Mouse (Mus musculus): ENCODE results near the gene Hist1h2an. TPM values are rescaled to one million over a fixed set of nuclear protein-coding genes. Genes with fewer than 3 reads are reported as not detected.

The Hist1h2an gene
- total RNA-seq, 2 experiments from 2014 or later, result 1.0 to 2.1 TPM

DNA sequence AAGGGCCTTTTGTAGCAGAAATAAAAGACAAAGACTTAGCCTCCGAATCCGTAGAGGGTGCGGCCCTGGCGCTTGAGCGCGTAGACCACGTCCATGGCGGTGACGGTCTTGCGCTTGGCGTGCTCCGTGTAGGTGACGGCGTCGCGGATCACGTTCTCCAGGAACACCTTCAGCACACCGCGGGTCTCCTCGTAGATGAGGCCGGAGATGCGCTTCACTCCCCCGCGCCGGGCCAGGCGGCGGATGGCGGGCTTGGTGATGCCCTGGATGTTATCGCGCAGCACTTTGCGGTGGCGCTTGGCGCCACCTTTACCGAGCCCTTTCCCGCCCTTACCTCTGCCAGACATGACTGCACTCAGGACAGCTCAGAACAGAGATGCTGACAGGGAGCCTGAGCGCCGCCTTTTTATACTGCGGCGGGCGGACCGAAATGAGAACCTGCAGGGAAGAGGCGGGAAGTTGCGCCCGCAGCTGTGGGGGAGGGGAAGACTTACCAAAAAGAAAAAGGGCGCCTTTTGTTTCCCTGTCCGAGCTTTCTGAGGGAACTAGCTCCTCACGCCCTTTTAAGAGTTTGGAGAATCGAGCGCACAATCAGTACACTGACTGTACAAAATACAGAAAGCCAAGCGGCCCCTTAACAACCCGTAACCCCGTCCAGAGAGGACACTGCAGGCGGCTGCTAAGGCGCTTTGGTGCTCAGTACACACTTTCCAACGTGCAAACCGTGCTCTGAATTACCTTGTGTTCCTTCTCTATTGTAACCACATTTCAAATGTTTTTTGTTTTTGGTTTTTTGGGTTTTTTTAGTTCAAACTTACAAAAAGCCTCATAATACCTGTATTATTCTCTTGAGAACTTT lies 36.6 kb downstream of the Hist1h2an start, which contains the start of gene Hist1h4k:
Hist1h4k (minus strand) TSS at position 347 of the 859 bp plus-strand sequence.
- peak; percentile 87 for DNase-seq
- intact Hi-C loops (cut with DNase I), result loop anchor here (1.0 kb wide), 1 partner anchor 16 kb away; no protein-coding TSS in a partner anchor

DNA sequence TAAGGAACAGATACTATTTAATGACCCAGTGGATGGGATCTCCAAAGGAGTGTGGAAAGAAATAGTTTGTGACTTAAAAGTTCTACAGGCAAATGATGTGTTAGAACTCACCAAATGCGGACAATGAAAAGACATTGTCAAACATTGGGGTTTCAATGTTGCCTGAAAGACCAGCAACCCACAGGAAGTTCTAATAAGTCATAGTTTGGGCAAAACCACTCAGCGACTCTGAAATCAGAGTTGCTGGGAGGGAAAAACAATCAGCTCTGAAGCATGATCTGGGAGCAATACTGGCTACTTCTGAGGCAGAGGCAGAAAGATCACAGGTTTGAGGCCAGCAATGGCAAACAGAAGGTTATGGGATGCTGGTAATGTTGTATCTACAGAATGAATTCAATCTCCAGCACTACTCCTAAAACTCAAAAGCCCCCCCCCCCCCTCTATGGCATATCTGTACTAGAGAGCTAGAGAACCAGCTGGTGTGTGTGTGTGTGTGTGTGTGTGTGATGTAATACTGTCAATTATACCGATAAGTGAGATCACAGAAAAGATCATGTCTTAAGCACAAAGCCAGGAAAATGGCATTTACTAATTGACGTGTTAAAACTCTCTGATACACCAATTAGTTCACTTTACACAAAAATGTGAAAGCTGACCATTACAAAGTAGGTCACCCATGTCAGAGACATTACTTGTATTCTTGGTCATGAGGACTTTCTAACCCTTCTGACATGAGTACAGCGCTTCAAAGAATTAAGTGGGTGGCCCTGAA lies 37.4 kb downstream of the Hist1h2an start:
- intact Hi-C loops (cut with DNase I), result loop anchor here (1.0 to 5.0 kb wide), 2 partner anchors 15 to 37 kb away; no protein-coding TSS in a partner anchor

DNA sequence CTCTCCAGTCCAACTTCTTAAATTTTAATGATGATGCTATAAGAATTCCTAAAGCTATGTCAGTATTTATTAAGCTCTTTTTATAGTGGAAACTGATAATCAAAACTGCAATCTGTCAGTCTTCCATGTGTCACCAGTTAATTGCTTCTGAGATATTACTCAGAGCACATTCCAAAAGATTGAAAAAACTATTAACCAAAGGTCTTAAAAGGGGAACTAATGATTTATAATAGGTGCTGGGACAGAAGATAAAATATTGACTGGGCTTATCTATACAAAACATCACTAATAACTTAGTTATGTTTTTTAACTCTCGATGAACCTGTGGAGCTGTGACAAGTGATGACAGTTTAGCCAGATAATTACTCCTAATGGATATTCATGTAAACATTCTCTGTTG lies 42.0 kb downstream of the Hist1h2an start:
- intact Hi-C loops (cut with DNase I), result loop anchor here (5.0 kb wide), 1 partner anchor 33 kb away; no protein-coding TSS in a partner anchor
- no peak for DNase-seq

More for the DNA sequence above, 37.4 kb downstream of the Hist1h2an start:
- no peak for DNase-seq

Small RNA genes within 50 kb of the gene (microRNA-seq; reads per million reads assigned to microRNA genes)
- gene Gm19658 (ENCODE audit: borderline number of aligned reads in 2 of 2), result 0 reads per million in 2 experiments
- gene Gm44346 (ENCODE audit: borderline number of aligned reads in 2 of 2), result 0 reads per million in 2 experiments
- gene Gm44454 (ENCODE audit: borderline number of aligned reads in 2 of 2), result 0 reads per million in 2 experiments
- gene Gm44466 (ENCODE audit: borderline number of aligned reads in 2 of 2), result 0 reads per million in 2 experiments

Other genes with a start within 250 kb of the Hist1h2an start
- gene Olfr1366, start 244.4 kb downstream of the Hist1h2an start, total RNA-seq (2021), result not detected
- not detected for gene Olfr1535, start 227.3 kb downstream of the Hist1h2an start, total RNA-seq (2021)
- not detected for gene Olfr1364, start 205.5 kb downstream of the Hist1h2an start, total RNA-seq (2021)
- gene Olfr1362, start 173.2 kb downstream of the Hist1h2an start, total RNA-seq (2021), result not detected
- gene Olfr11, start 144.7 kb downstream of the Hist1h2an start, total RNA-seq (2021), result not detected
- not detected for gene Olfr1361, start 123.8 kb downstream of the Hist1h2an start, total RNA-seq (2021)
- gene Olfr1360, start 109.8 kb downstream of the Hist1h2an start, total RNA-seq (2021), result not detected
- gene Olfr1359, start 89.1 kb downstream of the Hist1h2an start, total RNA-seq (2021), result not detected
- 10 to 100 TPM; 18.0 to 27.4 TPM for gene Hist1h2bl, start 71.1 kb downstream of the Hist1h2an start, total RNA-seq (2021)
- gene Hist1h2ai, start 70.8 kb downstream of the Hist1h2an start, total RNA-seq (2021), result 10 to 100 TPM; 28.5 to 39.8 TPM
- gene Hist1h3h, start 69.6 kb downstream of the Hist1h2an start, total RNA-seq (2021), result 10 to 100 TPM; 22.0 to 36.5 TPM
- gene Hist1h2bm, start 65.2 kb downstream of the Hist1h2an start, total RNA-seq (2021), result 1 to 10 TPM; 4.9 to 5.1 TPM
- 1 to 10 TPM; 3.6 to 4.6 TPM for gene Hist1h4j, start 52.2 kb downstream of the Hist1h2an start, total RNA-seq (2021)
- 10 to 100 TPM; 52.5 to 54.1 TPM for gene Hist1h4k, start 36.7 kb downstream of the Hist1h2an start, total RNA-seq (2021)
- gene Hist1h2ak, start 33.4 kb downstream of the Hist1h2an start, total RNA-seq (2021), result 1 to 10 TPM; 9.0 to 9.3 TPM
- 10 to 100 TPM; 11.8 to 13.3 TPM for gene Hist1h2bn, start 33.1 kb downstream of the Hist1h2an start, total RNA-seq (2021)
- 10 to 100 TPM in 1 of 2 experiments, 1 to 10 TPM in 1; 9.8 to 10.6 TPM for gene Hist1h1b, start 6.6 kb downstream of the Hist1h2an start, total RNA-seq (2021)
- 10 to 100 TPM; 22.6 to 23.7 TPM for gene Hist1h3i, start 3.8 kb downstream of the Hist1h2an start, total RNA-seq (2021)
- 1 to 10 TPM; 5.4 to 5.7 TPM for gene Hist1h2bp, start 243 bp upstream of the Hist1h2an start, total RNA-seq (2021)
- gene Hist1h2bq, start 23.0 kb upstream of the Hist1h2an start, total RNA-seq (2021), result 10 to 100 TPM; 35.1 to 36.5 TPM
- not detected for gene Hist1h2ao, start 23.2 kb upstream of the Hist1h2an start, total RNA-seq (2021)
- 10 to 100 TPM; 61.3 to 84.6 TPM for gene Hist1h4m, start 24.5 kb upstream of the Hist1h2an start, total RNA-seq (2021)
- 1 to 10 TPM; 4.7 to 7.4 TPM for gene Hist1h4n, start 45.0 kb upstream of the Hist1h2an start, total RNA-seq (2021)
- 10 to 100 TPM; 27.2 to 33.8 TPM for gene Hist1h2ap, start 46.3 kb upstream of the Hist1h2an start, total RNA-seq (2021)
- gene Hist1h2br, start 46.5 kb upstream of the Hist1h2an start, total RNA-seq (2021), result 10 to 100 TPM; 35.2 to 36.8 TPM
- under 1 TPM; 0.97 to 0.98 TPM for gene Zfp184, start 157.9 kb upstream of the Hist1h2an start, total RNA-seq (2021)
- gene Pom121l2, start 194.0 kb upstream of the Hist1h2an start, total RNA-seq (2021), result not detected
- not detected for gene Prss16, start 222.5 kb upstream of the Hist1h2an start, total RNA-seq (2021)
- 10 to 100 TPM in 1 of 2 experiments, 1 to 10 TPM in 1; 2.3 to 12.5 TPM for gene Hist1h2ah, start 248.3 kb upstream of the Hist1h2an start, total RNA-seq (2021)
- 10 to 100 TPM; 23.3 to 28.1 TPM for gene Hist1h2bk, start 248.7 kb upstream of the Hist1h2an start, total RNA-seq (2021)

Data from heart, postnatal 36 days (tissue).